In the genomic region with DNA sequence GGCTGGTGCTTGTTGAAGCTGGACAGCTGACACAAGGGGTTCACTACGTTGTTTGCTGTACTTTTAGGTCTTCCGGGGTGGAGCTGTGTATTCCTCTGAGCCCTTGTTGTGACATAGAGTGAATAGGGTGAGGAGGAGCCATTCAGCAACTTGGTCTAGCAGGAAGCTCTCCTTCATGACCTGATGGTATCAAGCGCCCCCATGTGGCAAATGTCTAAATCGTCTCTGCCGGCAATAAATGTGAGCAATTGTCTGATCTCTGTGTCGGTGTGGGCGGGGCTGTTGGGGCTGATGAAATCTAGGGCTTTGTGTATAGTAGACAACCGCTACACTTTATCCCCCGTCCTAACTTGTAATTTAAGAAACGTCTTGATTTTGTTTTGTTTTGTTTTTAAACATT, we compare ENCODE assay signal across 8 mouse cellular contexts.
DNase-seq lines count a peak whose midpoint lies in the region; ATAC-seq lines count a peak whose summit lies in the region.

No protein-coding gene starts in this region.

- H3K4me2 ChIP-seq in hindbrain, embryonic 14.5 days (replicated peaks) = peak overlapping the region; percentile 39

- H3K4me3 ChIP-seq in hindbrain, embryonic 14.5 days (replicated peaks; ENCODE audit: low read length) = no peak overlapping the region

- peak; percentile 91 for ATAC-seq in hindbrain, embryonic 14.5 days (ENCODE audit: low FRiP score)

- WGBS in hindbrain, embryonic 14.5 days = 1% methylated on average over 10 of the region's 10 CpGs

- DNase-seq in R1 (ENCODE audit: low read depth, low spot score) = peak; percentile 97
- peak; percentile 88 to 89 for DNase-seq in cerebellum, postnatal 36 days
- peak; percentile 82 to 86 for DNase-seq in frontal cortex, postnatal 36 days (ENCODE audit: low spot score in 2 of 2)
- peak; percentile 94 for DNase-seq in hindbrain, embryonic 14.5 days (ENCODE audit: low spot score)
- DNase-seq in layer of hippocampus, postnatal 36 days = peak; percentile 82 to 85
- peak; percentile 96 for DNase-seq in lung, postnatal 36 days
- DNase-seq in retina, postnatal 1 day = peak; percentile 96
- peak; percentile 92 for DNase-seq in thymus, postnatal 4 days

- H3K9ac ChIP-seq in hindbrain, embryonic 14.5 days = no peak overlapping the region

- H3K36me3 ChIP-seq in hindbrain, embryonic 14.5 days (replicated peaks; ENCODE audit: control insufficient read depth, insufficient read depth) = no peaks in the 10 kb centered on the region

- no peaks in the 10 kb centered on the region for H3K27me3 ChIP-seq in hindbrain, embryonic 14.5 days (ENCODE audit: control insufficient read depth, insufficient read depth, low read length)

- no peaks in the 10 kb centered on the region for H3K4me1 ChIP-seq in hindbrain, embryonic 14.5 days (replicated peaks; ENCODE audit: control insufficient read depth, insufficient read depth, low read length)

- no peaks in the 10 kb centered on the region for H3K9me3 ChIP-seq in hindbrain, embryonic 14.5 days (ENCODE audit: control insufficient read depth, low read length)

- no peak overlapping the region for H3K27ac ChIP-seq in hindbrain, embryonic 14.5 days
